ENCODE assay signal across 19 mouse cellular contexts in the genomic region with DNA sequence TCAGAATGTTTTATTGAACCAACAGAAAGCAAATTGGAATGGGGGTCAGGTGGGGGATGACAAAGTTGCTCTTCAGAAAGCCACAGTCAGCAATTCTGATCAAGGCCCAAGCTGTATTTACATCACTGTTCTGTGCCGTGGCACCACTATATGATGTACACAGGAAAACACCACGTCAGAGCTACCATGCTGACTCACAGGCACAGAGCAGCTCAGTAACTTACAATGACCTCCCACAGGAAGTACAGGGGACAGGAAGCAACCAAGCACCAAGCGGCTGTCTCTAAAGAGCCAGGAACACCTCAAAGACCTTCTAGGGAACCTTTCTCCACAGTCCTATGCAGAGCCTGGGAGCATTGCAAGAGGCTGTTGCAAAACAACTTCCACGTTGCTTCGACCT. TPM values are rescaled to one million over a fixed set of nuclear protein-coding genes. Genes with fewer than 3 reads are reported as not detected.
A peak's percentile ranks its signal among the peaks of the same experiment; 100 is the strongest.
DNase-seq lines count a peak whose midpoint lies in the region; ATAC-seq and TF ChIP-seq lines count a peak whose summit lies in the region.
"Had no signal": no experiment of that assay in that cellular context is flagged by ENCODE, and none has a peak within 500 bp of the region (broad histone marks: within the 10 kb centered on the region; RNA-seq: fewer than 3 reads in every experiment).

No protein-coding gene starts in this region.

- H3K27ac ChIP-seq in liver, embryonic 16.5 days (ENCODE audit: low read length): no peak overlapping the region
- H3K27ac ChIP-seq in heart, adult 2 months: no peak overlapping the region
- no peak overlapping the region for H3K27ac ChIP-seq in forebrain, postnatal 0 days (ENCODE audit: low read depth, low read length)
- H3K27ac ChIP-seq: embryonic facial prominence, embryonic 12.5 days; forebrain, embryonic 10.5 days; heart, embryonic 15.5 days; hindbrain, embryonic 14.5 days; macrophage had no signal

- intact Hi-C loops in heart, adult 2 months (cut with DNase I): no loop called here

- WGBS in liver, embryonic 16.5 days (ENCODE audit: insufficient replicate concordance): 36% methylated on average over 5 of the region's 5 CpGs
- 53% methylated on average over 5 of the region's 5 CpGs for WGBS in heart, adult 2 months
- WGBS in forebrain, postnatal 0 days: 84% methylated on average over 5 of the region's 5 CpGs

- no peak overlapping the region for H3K4me3 ChIP-seq in liver, embryonic 16.5 days (ENCODE audit: low read depth, low read length)
- no peak overlapping the region for H3K4me3 ChIP-seq in heart, adult 2 months
- H3K4me3 ChIP-seq in forebrain, postnatal 0 days (ENCODE audit: low read depth, low read length): no peak overlapping the region
- H3K4me3 ChIP-seq: embryonic facial prominence, embryonic 12.5 days; forebrain, embryonic 10.5 days; heart, embryonic 15.5 days had no signal

- peak; percentile 27; the same call in 1 of the 2 replicates for ATAC-seq in liver, embryonic 16.5 days (ENCODE audit: low read depth)
- ATAC-seq in forebrain, postnatal 0 days: no peak

- no peak overlapping the region for H3K9ac ChIP-seq in liver, embryonic 16.5 days (ENCODE audit: low read depth, low read length)
- no peak overlapping the region for H3K9ac ChIP-seq in heart, adult 2 months (ENCODE audit: low read depth, low read length)
- H3K9ac ChIP-seq in forebrain, postnatal 0 days: no peak overlapping the region
- H3K9ac ChIP-seq: embryonic facial prominence, embryonic 12.5 days; heart, embryonic 15.5 days; hindbrain, embryonic 14.5 days had no signal

- H3K36me3 ChIP-seq in liver, embryonic 16.5 days (ENCODE audit: control insufficient read depth, insufficient read depth): no peaks in the 10 kb centered on the region
- H3K36me3 ChIP-seq in heart, adult 2 months (ENCODE audit: control insufficient read depth, insufficient read depth, low read length): no peaks in the 10 kb centered on the region
- H3K36me3 ChIP-seq in forebrain, postnatal 0 days (ENCODE audit: insufficient read depth): no peaks in the 10 kb centered on the region
- H3K36me3 ChIP-seq: embryonic facial prominence, embryonic 12.5 days; forebrain, embryonic 10.5 days; heart, embryonic 15.5 days had no signal

- TF ChIP-seq POLR2A in heart, adult 2 months (IDR thresholded peaks at IDR 0.05; ENCODE audit: insufficient read depth, low read depth, low read length): no peak

- no peaks in the 10 kb centered on the region for H3K9me3 ChIP-seq in liver, embryonic 16.5 days (replicated peaks; ENCODE audit: control insufficient read depth, low read length)
- no peaks in the 10 kb centered on the region for H3K9me3 ChIP-seq in forebrain, postnatal 0 days (ENCODE audit: low read length)
- H3K9me3 ChIP-seq: embryonic facial prominence, embryonic 12.5 days; forebrain, embryonic 10.5 days; heart, embryonic 15.5 days had no signal

- no peaks in the 10 kb centered on the region for H3K4me1 ChIP-seq in liver, embryonic 16.5 days (ENCODE audit: control insufficient read depth, low read depth, low read length)
- H3K4me1 ChIP-seq in heart, adult 2 months (ENCODE audit: control insufficient read depth, insufficient read depth, low read length): no peaks in the 10 kb centered on the region
- H3K4me1 ChIP-seq in forebrain, postnatal 0 days (ENCODE audit: insufficient read depth): no peaks in the 10 kb centered on the region
- H3K4me1 ChIP-seq: embryonic facial prominence, embryonic 12.5 days; heart, embryonic 15.5 days had no signal

- peak; percentile 16 for DNase-seq in 3T3-L1 (ENCODE audit: low read depth, low spot score)
- peak; percentile 60 for DNase-seq in T-cell, adult 2 months (ENCODE audit: low spot score)
- DNase-seq in thymus, postnatal 0 days (ENCODE audit: low spot score): peak; percentile 53
- no peak for DNase-seq in MN1 (ENCODE audit: low spot score)
- no peak for DNase-seq in heart, adult 2 months
- no peak for DNase-seq in forebrain, postnatal 0 days
- DNase-seq: cerebellum, adult 11 months; cerebellum, postnatal 36 days; kidney, adult 11 months; layer of hippocampus, postnatal 36 days; left cerebral cortex, postnatal 4 days; lung, adult 18-20 months; right cerebral cortex, postnatal 4 days had no signal

- no peaks in the 10 kb centered on the region for H3K79me2 ChIP-seq in heart, adult 2 months (replicated peaks; ENCODE audit: control insufficient read depth, insufficient read depth, low read length)

- no peak for TF ChIP-seq CTCF in heart, adult 2 months (IDR thresholded peaks at IDR 0.05)
- TF ChIP-seq CTCF in forebrain, postnatal 0 days (IDR thresholded peaks at IDR 0.05; ENCODE audit: low read depth): no peak

- no peak for TF ChIP-seq EP300 in heart, adult 2 months (IDR thresholded peaks at IDR 0.05; ENCODE audit: insufficient read depth, low read depth, low read length)

- no peak overlapping the region for H3K4me2 ChIP-seq in liver, embryonic 16.5 days (ENCODE audit: low read depth, low read length)
- no peak overlapping the region for H3K4me2 ChIP-seq in forebrain, postnatal 0 days (ENCODE audit: low read depth)
- H3K4me2 ChIP-seq: embryonic facial prominence, embryonic 12.5 days; heart, embryonic 15.5 days; hindbrain, embryonic 14.5 days had no signal

- H3K27me3 ChIP-seq in liver, embryonic 16.5 days (ENCODE audit: control insufficient read depth, insufficient read depth, low read depth, low read length): no peaks in the 10 kb centered on the region
- no peaks in the 10 kb centered on the region for H3K27me3 ChIP-seq in heart, adult 2 months (ENCODE audit: control insufficient read depth, insufficient read depth, low read length)
- H3K27me3 ChIP-seq in forebrain, postnatal 0 days (ENCODE audit: insufficient read depth, low read length): no peaks in the 10 kb centered on the region
- H3K27me3 ChIP-seq: embryonic facial prominence, embryonic 12.5 days; heart, embryonic 15.5 days had no signal

RNA-seq across cellular contexts. Expression of a gene that starts 36.4 kb away (rescaled TPM):
- polyA plus RNA-seq in liver, embryonic 16.5 days (2015; fragmentation: Nextera tagmentation; extraction: Ambion mirVana): 424 and 446 TPM in 2 replicates
- 153 and 160 TPM in 2 replicates for polyA plus RNA-seq in thymus, postnatal 0 days (2015; fragmentation: Nextera tagmentation; extraction: Ambion mirVana)
- 10 to 100 TPM; 86.5 to 94.7 TPM for total RNA-seq in heart, adult 2 months (2021)
- 103 and 104 TPM in 2 replicates for polyA plus RNA-seq in heart, adult 2 months (2012; rRNA removed)
- 47.4 and 84.5 TPM in 2 replicates for total RNA-seq in forebrain, postnatal 0 days (2014; rRNA removed)
- polyA plus RNA-seq in forebrain, postnatal 0 days (2015; fragmentation: Nextera tagmentation; extraction: Ambion mirVana): 177 and 205 TPM in 2 replicates

RNA-seq across cellular contexts. Expression of a gene that starts 59.3 kb away (rescaled TPM):
- polyA plus RNA-seq in liver, embryonic 16.5 days (2015; fragmentation: Nextera tagmentation; extraction: Ambion mirVana): 2.8 TPM in 2 replicates
- polyA plus RNA-seq in thymus, postnatal 0 days (2015; fragmentation: Nextera tagmentation; extraction: Ambion mirVana): 6.2 and 7.8 TPM in 2 replicates
- 1 to 10 TPM; 7.0 to 8.5 TPM for total RNA-seq in heart, adult 2 months (2021)
- polyA plus RNA-seq in heart, adult 2 months (2012; rRNA removed): 2.3 and 3.0 TPM in 2 replicates
- 0.92 and 1.8 TPM in 2 replicates for total RNA-seq in forebrain, postnatal 0 days (2014; rRNA removed)
- polyA plus RNA-seq in forebrain, postnatal 0 days (2015; fragmentation: Nextera tagmentation; extraction: Ambion mirVana): 0.28 and 0.54 TPM in 2 replicates

Comparison
In these comparisons a context has a peak if more than half of its experiments do, and no peak if none do; other contexts are left out.
1. DNase-seq: peak in 3T3-L1 (single experiment), T-cell, adult 2 months (single experiment) and thymus, postnatal 0 days (single experiment); none in MN1 (single experiment), heart, adult 2 months (0 of 2) and forebrain, postnatal 0 days (single experiment).